Comparison of ENCODE assay signal across 19 mouse cellular contexts in genomic region chr7:58920283-58920682, GRCm38 (mm10).
"Had no signal": no experiment of that assay in that cellular context is flagged by ENCODE, and none has a peak within 500 bp of the region (broad histone marks: within the 10 kb centered on the region; RNA-seq: fewer than 3 reads in every experiment).

No protein-coding gene starts in this region.

- H3K36me3 ChIP-seq: limb, embryonic 12.5 days; limb, embryonic 15.5 days; midbrain, embryonic 12.5 days; midbrain, embryonic 15.5 days; neural tube, embryonic 13.5 days; stomach, embryonic 15.5 days had no signal

- H3K27me3 ChIP-seq: limb, embryonic 12.5 days; limb, embryonic 15.5 days; midbrain, embryonic 12.5 days; midbrain, embryonic 15.5 days; neural tube, embryonic 13.5 days; stomach, embryonic 15.5 days had no signal

- H3K4me3 ChIP-seq: limb, embryonic 12.5 days; limb, embryonic 15.5 days; midbrain, embryonic 12.5 days; midbrain, embryonic 15.5 days; neural tube, embryonic 13.5 days; stomach, embryonic 15.5 days had no signal

- ATAC-seq: liver, postnatal 0 days; lung, postnatal 0 days; midbrain, embryonic 15.5 days had no signal

- H3K27ac ChIP-seq: limb, embryonic 12.5 days; limb, embryonic 15.5 days; liver, embryonic 14.5 days; macrophage; midbrain, embryonic 12.5 days; midbrain, embryonic 15.5 days; neural tube, embryonic 13.5 days; stomach, embryonic 15.5 days had no signal

- H3K9me3 ChIP-seq: limb, embryonic 12.5 days; limb, embryonic 15.5 days; midbrain, embryonic 12.5 days; midbrain, embryonic 15.5 days; neural tube, embryonic 13.5 days; stomach, embryonic 15.5 days had no signal

- H3K4me2 ChIP-seq: limb, embryonic 12.5 days; limb, embryonic 15.5 days; liver, embryonic 11.5 days; lung, embryonic 14.5 days; midbrain, embryonic 12.5 days; midbrain, embryonic 15.5 days; neural tube, embryonic 13.5 days; stomach, embryonic 15.5 days had no signal

- H3K4me1 ChIP-seq: limb, embryonic 12.5 days; limb, embryonic 15.5 days; midbrain, embryonic 12.5 days; midbrain, embryonic 15.5 days; neural tube, embryonic 13.5 days; stomach, embryonic 15.5 days had no signal

- H3K9ac ChIP-seq: limb, embryonic 12.5 days; limb, embryonic 15.5 days; liver, embryonic 14.5 days; liver, postnatal 0 days; lung, embryonic 14.5 days; midbrain, embryonic 12.5 days; midbrain, embryonic 15.5 days; neural tube, embryonic 13.5 days; stomach, embryonic 15.5 days had no signal

- DNase-seq: kidney, postnatal 14 days; kidney, postnatal 4 days; left cerebral cortex, postnatal 4 days; liver, postnatal 0 days; lung, embryonic 14.5 days; retina, postnatal 1 day; right cerebral cortex, postnatal 25 days; spleen, adult 18-20 months; thymus, postnatal 25 days had no signal
